Mouse (Mus musculus) lung, embryonic 16.5 days (tissue): ENCODE results near the gene Emc10. TPM values are rescaled to one million over a fixed set of nuclear protein-coding genes. Genes with fewer than 3 reads are reported as not detected.
A peak's percentile ranks its signal among the peaks of the same experiment; 100 is the strongest.

Experiments
- ATAC-seq: fragments of 200-750 bp; cut with Nextera tagmentation; 2 replicates; pipeline ENCODE4 v1.8.0; 2017; ENCODE audit warnings: low read depth, mild to moderate bottlenecking, moderate library complexity
- H3K27ac ChIP-seq: fragments of 300-500 bp; sonication (generic); 2 replicates; pipeline ENCODE4 v1.5.1; 2014; ENCODE audit warnings: mild to moderate bottlenecking, control low read depth, low read length
- H3K27me3 ChIP-seq: fragments of 300-500 bp; sonication (generic); 2 replicates; pipeline ENCODE4 v1.6.1; 2014; ENCODE audit warnings: low read depth, low read length, mixed read lengths; ENCODE audit not compliant: control insufficient read depth, insufficient read depth
- H3K36me3 ChIP-seq: fragments of 300-500 bp; sonication (generic); 2 replicates; pipeline ENCODE4 v1.6.1; 2014; ENCODE audit warnings: low read length; ENCODE audit not compliant: control insufficient read depth, insufficient read depth
- H3K4me1 ChIP-seq: fragments of 300-500 bp; sonication (generic); replicated peaks from 2 replicates; pipeline ENCODE4 v1.6.1; 2014; ENCODE audit warnings: low read length, mixed read lengths; ENCODE audit not compliant: control insufficient read depth, insufficient read depth
- H3K4me2 ChIP-seq: fragments of 300-500 bp; sonication (generic); 2 replicates; pipeline ENCODE4 v1.6.1; 2014; ENCODE audit warnings: low read depth, low read length, control low read depth
- H3K4me3 ChIP-seq: fragments of 300-500 bp; sonication (generic); 2 replicates; pipeline ENCODE4 v1.5.1; 2014; ENCODE audit warnings: mild to moderate bottlenecking, low read length, control low read depth
- H3K9ac ChIP-seq: fragments of 300-500 bp; sonication (generic); 2 replicates; pipeline ENCODE4 v1.6.1; 2014; ENCODE audit warnings: low read length, control low read depth
- H3K9me3 ChIP-seq: fragments of 300-500 bp; sonication (generic); 2 replicates; pipeline ENCODE4 v1.6.1; 2016; ENCODE audit warnings: low read length; ENCODE audit not compliant: control insufficient read depth
- whole genome bisulfite sequencing: fragments of 180-500 bp; shearing (Covaris S2); extraction: QIAGEN DNeasy Blood & Tissue Kit; methylation state at CpG from one replicate; pipeline ENCODE4 v1.1.7; 2014; 5-methylcytosine and 5-hydroxymethylcytosine counted together
- polyA plus RNA-seq: library from polyadenylated mRNA; unstranded; fragments of >200 nt; fragmentation: Nextera tagmentation; extraction: Ambion mirVana; gene quantifications from 2 replicates; pipeline ENCODE4 v1.2.1, GENCODE M21; 2015

Emc10 gene
- polyA plus RNA-seq, result 94.0 TPM in 2 replicates

DNA sequence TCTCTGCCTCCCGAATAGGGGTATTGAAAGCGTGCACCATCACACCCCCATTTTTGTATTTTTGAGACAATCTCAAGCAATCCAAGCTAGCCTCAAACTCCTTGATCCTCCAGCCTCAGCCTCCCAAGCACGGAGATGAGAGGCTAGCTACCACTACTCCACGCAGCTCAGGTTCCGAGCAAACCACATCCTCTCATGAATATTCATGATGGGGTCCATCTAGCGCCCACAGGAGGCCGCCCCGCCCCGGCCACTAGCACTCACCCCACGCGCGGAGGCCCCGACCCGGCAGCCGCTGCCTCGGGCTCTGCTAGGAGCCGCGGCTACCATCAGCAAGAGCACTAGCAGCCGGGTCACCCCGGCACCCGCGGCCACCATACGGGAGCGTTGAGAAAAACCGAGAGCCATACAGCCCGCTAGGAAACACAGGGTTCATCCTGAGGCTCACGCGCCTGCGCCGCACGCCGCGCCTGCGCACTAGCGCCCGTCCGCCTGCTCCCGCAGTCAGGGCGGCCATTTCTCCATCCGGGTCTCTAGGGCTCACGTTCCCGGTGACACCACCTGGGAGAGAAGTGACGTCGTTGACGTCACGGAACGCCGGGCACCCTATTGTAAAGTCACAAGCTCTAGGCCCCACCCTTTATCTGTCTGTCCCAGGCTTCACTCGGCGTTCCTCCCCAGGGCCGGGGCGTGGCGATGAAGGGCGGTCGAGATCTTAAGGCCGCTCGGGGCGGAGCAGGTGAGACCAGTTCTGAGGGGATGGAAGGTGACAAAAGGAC, at the start of gene Emc10, which contains the start of gene Fam71e1:
Gene Emc10 (minus strand): TSS at position 538 of the 779 bp plus-strand sequence.
Gene Fam71e1 (plus strand): TSS at position 590 of the 779 bp plus-strand sequence.
- Histone ChIP-seq H3K9me3 (no peaks in the 10 kb centered on the region), H3K4me2 (peak within 1 kb of the TSS; percentile 98), H3K27me3 (no peaks in the 10 kb centered on the region), H3K4me3 (peak within 1 kb of the TSS; percentile 82), H3K9ac (peak within 1 kb of the TSS; percentile 84), H3K4me1 (peaks cover 16% of the 10 kb centered on the region), H3K27ac (peak within 1 kb of the TSS; percentile 94), H3K36me3 (peaks cover 17% of the 10 kb centered on the region)
- ATAC-seq, result peak; percentile 97
- under 1% methylated on average over 58 of the region's 58 CpGs for WGBS

DNA sequence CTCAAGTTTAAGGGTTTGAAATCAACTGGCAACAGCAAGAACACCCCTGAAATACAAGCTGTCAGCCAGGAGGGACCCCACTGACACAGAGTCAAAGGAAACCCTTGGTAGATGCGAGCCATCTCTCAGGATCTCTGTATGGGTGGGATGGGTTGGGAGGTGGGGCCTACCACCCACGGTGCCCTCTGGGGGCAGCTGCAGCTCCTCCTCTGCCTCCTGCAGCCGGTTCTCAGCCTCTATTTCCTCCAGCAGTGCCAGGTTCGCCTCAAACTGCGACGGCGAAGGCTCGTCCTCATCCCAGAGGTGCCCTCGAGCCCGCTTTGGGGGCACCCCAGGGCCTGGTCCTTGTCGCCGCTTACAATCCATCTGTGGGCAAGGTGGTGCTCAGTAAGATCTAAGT, 46.7 kb upstream of the Emc10 start:
- Histone ChIP-seq H3K4me1 (peaks cover 12% of the 10 kb centered on the region), H3K4me2 (no peak overlapping the region), H3K4me3 (no peak overlapping the region), H3K27ac (no peak overlapping the region), H3K9ac (no peak overlapping the region), H3K27me3 (no peaks in the 10 kb centered on the region), H3K9me3 (no peaks in the 10 kb centered on the region), H3K36me3 (peaks cover 27% of the 10 kb centered on the region)
- ATAC-seq, result no peak
- 69% methylated on average over 12 of the region's 12 CpGs for WGBS

DNA sequence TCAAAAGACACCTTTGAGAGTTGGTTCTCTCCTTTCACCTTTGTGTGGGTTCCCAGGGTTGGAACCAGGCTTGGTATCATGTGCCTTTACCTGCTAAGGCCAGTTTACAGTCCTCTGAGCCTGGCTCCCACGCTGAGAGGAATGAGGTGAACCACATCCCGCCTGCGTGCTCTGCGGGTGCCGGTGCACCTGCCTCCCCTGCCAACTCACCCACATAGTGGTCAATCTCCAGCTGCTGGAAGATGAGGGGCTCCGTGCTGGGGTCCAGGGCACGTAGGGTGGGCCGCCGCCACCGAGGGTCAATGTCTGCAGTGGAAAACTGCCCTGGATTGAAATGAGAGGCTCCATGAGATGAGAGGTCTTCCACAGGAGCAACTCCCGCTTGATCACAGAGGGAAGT, 46.2 kb upstream of the Emc10 start:
- Histone ChIP-seq H3K9ac (no peak overlapping the region), H3K4me3 (no peak overlapping the region), H3K27ac (no peak overlapping the region), H3K36me3 (peaks cover 31% of the 10 kb centered on the region), H3K27me3 (no peaks in the 10 kb centered on the region), H3K4me1 (peaks cover 7% of the 10 kb centered on the region), H3K9me3 (no peaks in the 10 kb centered on the region), H3K4me2 (no peak overlapping the region)
- no peak for ATAC-seq
- 93% methylated on average over 11 of the region's 11 CpGs for WGBS

DNA sequence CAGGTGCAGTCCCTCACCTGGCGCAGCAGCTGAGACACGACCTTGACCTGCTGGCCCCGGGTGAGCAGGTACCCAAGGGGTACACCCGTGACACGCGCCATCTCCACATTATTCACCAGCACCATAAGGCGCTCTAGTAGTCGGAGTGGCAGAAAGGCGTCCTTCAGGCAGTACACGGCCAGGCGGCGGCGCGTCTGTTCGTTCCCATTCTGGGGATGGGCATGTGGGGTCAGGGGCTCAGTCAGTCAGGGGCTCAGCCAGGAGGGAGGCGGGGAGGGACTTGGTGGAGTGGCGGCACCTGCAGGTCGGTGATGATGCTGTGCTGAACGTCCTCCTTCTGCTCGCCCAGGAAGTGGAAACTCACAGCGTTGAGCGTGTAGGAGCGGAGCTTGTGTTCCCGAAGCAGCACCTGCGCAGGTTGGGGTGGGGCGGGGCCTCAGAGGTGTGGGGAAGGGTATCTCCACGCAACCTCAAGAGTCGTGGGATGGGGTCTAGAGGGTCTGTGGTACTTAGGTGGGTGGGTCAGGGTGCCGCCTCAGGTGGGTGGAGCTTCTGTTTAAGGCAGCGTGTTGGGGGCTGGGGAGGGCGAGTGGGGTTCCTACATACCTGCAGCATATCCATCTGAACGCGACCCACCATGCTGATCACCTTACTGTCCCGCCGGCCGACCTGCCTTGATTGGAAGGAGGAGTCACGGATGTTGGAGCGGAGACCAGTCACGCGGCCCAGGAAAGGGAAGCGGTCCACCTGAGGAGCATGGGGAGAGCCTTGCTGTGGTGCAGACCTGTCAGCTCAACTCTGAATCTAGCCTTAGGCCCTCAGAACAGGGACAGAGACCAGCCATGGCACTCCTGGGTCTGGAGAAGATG, 42.7 kb upstream of the Emc10 start:
- Histone ChIP-seq H3K4me2 (no peak overlapping the region), H3K9ac (no peak overlapping the region), H3K9me3 (no peaks in the 10 kb centered on the region), H3K4me1 (no peaks in the 10 kb centered on the region), H3K27me3 (no peaks in the 10 kb centered on the region), H3K36me3 (peaks cover 58% of the 10 kb centered on the region), H3K27ac (no peak overlapping the region), H3K4me3 (no peak overlapping the region)
- WGBS, result 89% methylated on average over 41 of the region's 41 CpGs
- ATAC-seq, result no peak

- Histone ChIP-seq H3K27me3 (no peaks in the 10 kb centered on the region), H3K4me1 (no peaks in the 10 kb centered on the region), H3K27ac (no peak overlapping the region), H3K9ac (no peak overlapping the region), H3K4me3 (no peak overlapping the region), H3K9me3 (no peaks in the 10 kb centered on the region), H3K4me2 (no peak overlapping the region), H3K36me3 (peaks cover 58% of the 10 kb centered on the region)
- 88% methylated on average over 13 of the region's 13 CpGs for WGBS
- no peak for ATAC-seq
Observed at GRCm38 (mm10) chr7:44537496-44537895, 41.2 kb upstream of the Emc10 start.

DNA sequence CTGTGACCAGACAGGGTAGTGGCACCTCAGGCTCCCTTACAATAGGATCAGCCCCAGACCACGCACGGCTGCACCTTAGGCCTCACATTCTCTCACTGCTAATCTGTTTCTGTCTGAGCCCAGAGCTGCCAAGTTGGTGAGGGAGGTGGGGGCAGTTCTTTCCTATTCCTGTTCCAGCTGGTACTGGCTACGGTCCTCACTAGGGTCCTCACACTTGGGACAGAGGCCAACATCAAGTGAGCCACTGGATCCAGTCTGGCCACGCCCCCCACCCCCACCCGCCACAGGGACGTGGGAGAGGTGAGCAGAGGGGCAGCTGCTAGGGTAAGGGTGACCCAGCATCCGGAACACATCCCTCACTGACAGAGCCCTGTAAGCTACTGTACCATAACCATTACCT, 40.7 kb upstream of the Emc10 start:
- no peaks in the 10 kb centered on the region for H3K4me1 ChIP-seq
- peaks cover 57% of the 10 kb centered on the region for H3K36me3 ChIP-seq
- no peaks in the 10 kb centered on the region for H3K9me3 ChIP-seq
- ATAC-seq, result no peak
- H3K27me3 ChIP-seq, result no peaks in the 10 kb centered on the region
- H3K27ac ChIP-seq, result no peak overlapping the region
- H3K4me3 ChIP-seq, result no peak overlapping the region
- no peak overlapping the region for H3K4me2 ChIP-seq
- no peak overlapping the region for H3K9ac ChIP-seq
- WGBS, result 61% methylated on average over 7 of the region's 7 CpGs

DNA sequence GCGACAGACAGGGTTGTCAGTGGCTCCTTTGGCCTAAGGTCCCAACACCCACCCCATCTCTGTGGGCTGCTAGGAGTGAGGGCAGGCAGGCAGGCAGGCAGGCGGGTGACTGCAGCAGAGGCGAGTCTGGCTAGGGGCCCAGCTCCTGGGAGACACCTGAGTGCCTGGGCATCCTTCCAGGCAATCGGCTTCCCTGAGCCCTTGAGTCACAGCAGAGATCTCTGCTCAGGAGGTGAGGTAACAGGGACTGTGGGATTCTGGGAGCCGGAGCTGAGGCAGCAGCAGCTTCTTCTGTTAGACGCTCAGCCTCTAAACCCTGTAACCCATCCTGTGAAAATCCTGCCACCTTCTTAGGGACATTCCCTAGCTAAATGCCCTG, 40.2 kb upstream of the Emc10 start:
- no peak for ATAC-seq
- no peaks in the 10 kb centered on the region for H3K9me3 ChIP-seq

DNA sequence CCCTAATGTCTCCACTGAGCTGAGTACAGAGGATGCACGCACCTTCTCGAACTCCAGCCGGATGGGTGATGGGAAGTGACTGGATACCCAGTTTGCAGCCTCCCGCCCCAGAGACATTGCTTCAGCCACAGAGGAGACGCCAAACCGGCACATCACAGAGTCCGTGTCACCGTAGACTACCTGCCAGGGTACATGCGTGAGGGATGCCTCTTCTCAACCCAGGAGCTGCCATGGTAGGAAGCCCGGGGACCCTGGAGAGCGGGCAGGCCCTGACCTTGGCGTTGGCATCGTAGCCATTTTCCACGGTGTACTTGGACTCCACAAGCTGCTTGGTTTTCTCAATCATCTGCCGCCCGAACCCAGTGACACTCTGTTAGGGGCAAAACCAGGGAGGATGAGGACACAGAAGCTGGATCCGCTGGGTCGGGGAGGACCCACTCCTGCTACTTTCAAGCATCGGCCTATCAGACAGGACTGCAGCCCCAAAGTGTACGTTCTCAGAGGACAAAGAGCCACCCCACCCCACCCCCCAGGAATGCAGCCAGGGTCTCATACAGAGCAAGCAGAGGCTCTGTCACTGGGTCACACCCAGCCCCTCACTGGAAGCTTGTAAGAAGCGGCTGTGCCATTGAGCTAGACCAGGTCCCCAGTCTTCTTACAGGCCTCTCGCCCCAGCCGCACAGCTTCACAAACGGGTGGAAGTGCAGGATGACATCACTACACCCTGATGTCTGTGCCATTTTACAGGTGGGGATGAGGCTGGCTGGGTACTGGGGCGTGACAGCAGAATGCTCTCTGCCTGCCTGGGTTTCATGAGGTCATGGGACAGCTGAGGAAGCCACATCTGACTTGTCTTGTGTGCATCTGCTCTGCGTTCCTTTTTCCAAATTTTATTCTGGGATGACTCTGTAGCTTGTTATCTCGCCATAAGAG, 39.6 kb upstream of the Emc10 start:
- no peaks in the 10 kb centered on the region for H3K4me1 ChIP-seq
- H3K4me3 ChIP-seq, result no peak overlapping the region
- no peak overlapping the region for H3K4me2 ChIP-seq
- peaks cover 50% of the 10 kb centered on the region for H3K36me3 ChIP-seq
- H3K27ac ChIP-seq, result no peak overlapping the region
- ATAC-seq, result no peak
- no peaks in the 10 kb centered on the region for H3K27me3 ChIP-seq
- WGBS, result 90% methylated on average over 27 of the region's 27 CpGs
- H3K9ac ChIP-seq, result no peak overlapping the region
- no peaks in the 10 kb centered on the region for H3K9me3 ChIP-seq

More for the DNA sequence above, 40.2 kb upstream of the Emc10 start:
- peaks cover 54% of the 10 kb centered on the region for H3K36me3 ChIP-seq
- no peaks in the 10 kb centered on the region for H3K4me1 ChIP-seq
- H3K4me2 ChIP-seq, result no peak overlapping the region
- H3K27me3 ChIP-seq, result no peaks in the 10 kb centered on the region
- H3K4me3 ChIP-seq, result no peak overlapping the region
- 75% methylated on average over 6 of the region's 6 CpGs for WGBS
- no peak overlapping the region for H3K9ac ChIP-seq
- H3K27ac ChIP-seq, result no peak overlapping the region
